Mouse (Mus musculus): Measurements from ENCODE around the gene Snorc. TPM values are rescaled to one million over a fixed set of nuclear protein-coding genes. Genes with fewer than 3 reads are reported as not detected.

Snorc gene
- polyA plus RNA-seq, 1 experiment from 2014 or later, result 0.84 TPM

GRCm38 (mm10) chr1:87475076-87475895 is 5.2 kb downstream of the Snorc start:
- Histone ChIP-seq H3K36me3 (no peaks in the 10 kb centered on the region), H3K9me3 (no peaks in the 10 kb centered on the region), H3K4me1 (replicated peaks) (peaks cover 10% of the 10 kb centered on the region), H3K27ac (replicated peaks) (no peak overlapping the region), H3K4me2 (peak overlapping the region; percentile 97), H3K9ac (peak overlapping the region; percentile 51), H3K4me3 (peak overlapping the region; percentile 43), H3K27me3 (peaks cover 17% of the 10 kb centered on the region; the same call in 1 of the 2 replicates)
- peak; percentile 45 for ATAC-seq (ENCODE audit: low FRiP score, low read depth)
- WGBS, result 1% methylated on average over 41 of the region's 42 CpGs

GRCm38 (mm10) chr1:87482546-87482945 is 12.5 kb downstream of the Snorc start:
- Histone ChIP-seq H3K27ac (replicated peaks) (no peak overlapping the region), H3K4me2 (no peak overlapping the region), H3K4me1 (replicated peaks) (no peaks in the 10 kb centered on the region), H3K27me3 (no peaks in the 10 kb centered on the region), H3K4me3 (no peak overlapping the region), H3K9ac (no peak overlapping the region), H3K9me3 (no peaks in the 10 kb centered on the region), H3K36me3 (no peaks in the 10 kb centered on the region)
- 88% methylated on average over 4 of the region's 4 CpGs for WGBS
- no peak for ATAC-seq (ENCODE audit: low FRiP score, low read depth)

- no peak overlapping the region for H3K9ac ChIP-seq
- H3K4me1 ChIP-seq (replicated peaks), result no peaks in the 10 kb centered on the region
- H3K27me3 ChIP-seq, result no peaks in the 10 kb centered on the region
- no peak for ATAC-seq (ENCODE audit: low FRiP score, low read depth)
- H3K4me3 ChIP-seq, result no peak overlapping the region
- 0 out of 2 replicates have a peak, but pooled peaks cover 5% of the 10 kb centered on the region for H3K36me3 ChIP-seq
- no peak overlapping the region for H3K4me2 ChIP-seq
- H3K27ac ChIP-seq (replicated peaks), result no peak overlapping the region
- 67% methylated on average over 6 of the region's 6 CpGs for WGBS
- H3K9me3 ChIP-seq, result no peaks in the 10 kb centered on the region
Observed at GRCm38 (mm10) chr1:87486386-87486785, 16.3 kb downstream of the Snorc start.

DNA sequence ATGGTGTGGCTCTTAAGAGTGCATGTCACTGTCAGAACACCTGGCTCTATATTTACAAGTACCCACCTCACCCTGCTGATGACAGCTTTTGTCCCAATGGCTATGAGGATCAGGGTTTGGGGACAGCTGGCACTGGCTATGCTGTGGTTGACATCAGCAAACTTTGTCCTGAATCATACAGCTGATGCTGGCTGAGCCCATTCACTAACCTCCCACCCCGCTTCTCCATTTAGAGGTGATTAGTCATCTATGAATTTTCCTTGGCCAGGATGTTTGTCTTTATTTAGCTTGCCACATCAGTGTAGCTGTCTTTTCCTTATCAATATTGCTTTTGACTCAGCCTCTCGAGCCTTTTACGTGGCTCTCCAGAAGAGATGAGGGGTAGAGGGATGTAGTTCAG is 22.2 kb downstream of the Snorc start:
- H3K27me3 ChIP-seq, result no peaks in the 10 kb centered on the region
- H3K36me3 ChIP-seq, result 0 out of 2 replicates have a peak, but pooled peaks cover 5% of the 10 kb centered on the region
- no peak overlapping the region for H3K27ac ChIP-seq (replicated peaks)
- no peaks in the 10 kb centered on the region for H3K9me3 ChIP-seq
- no peak overlapping the region for H3K4me3 ChIP-seq
- ATAC-seq (ENCODE audit: low FRiP score, low read depth), result no peak
- H3K9ac ChIP-seq, result no peak overlapping the region
- H3K4me2 ChIP-seq, result no peak overlapping the region
- 82% methylated on average over 3 of the region's 3 CpGs for WGBS
- no peaks in the 10 kb centered on the region for H3K4me1 ChIP-seq (replicated peaks)

DNA sequence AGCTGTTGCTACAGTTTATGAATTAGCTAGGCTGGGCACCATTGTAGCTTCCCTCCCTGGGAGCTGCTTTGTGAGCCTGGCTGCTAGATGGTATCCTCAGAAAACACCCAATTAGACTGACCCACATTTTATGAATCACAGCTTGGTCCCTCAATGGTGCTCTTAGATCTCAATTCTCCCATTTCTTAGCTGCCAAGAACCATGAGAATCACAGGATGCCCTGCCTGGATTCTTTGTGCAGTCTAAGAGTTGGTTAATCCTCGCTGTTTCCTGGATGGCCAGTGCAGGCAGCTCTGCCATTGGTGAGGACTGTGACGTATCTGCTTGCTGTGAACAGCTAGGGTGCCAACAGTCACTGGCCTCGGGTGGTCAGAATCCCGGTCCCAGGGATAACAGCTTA is 23.5 kb downstream of the Snorc start:
- no peak overlapping the region for H3K27ac ChIP-seq (replicated peaks)
- WGBS, result 87% methylated on average over 4 of the region's 4 CpGs

DNA sequence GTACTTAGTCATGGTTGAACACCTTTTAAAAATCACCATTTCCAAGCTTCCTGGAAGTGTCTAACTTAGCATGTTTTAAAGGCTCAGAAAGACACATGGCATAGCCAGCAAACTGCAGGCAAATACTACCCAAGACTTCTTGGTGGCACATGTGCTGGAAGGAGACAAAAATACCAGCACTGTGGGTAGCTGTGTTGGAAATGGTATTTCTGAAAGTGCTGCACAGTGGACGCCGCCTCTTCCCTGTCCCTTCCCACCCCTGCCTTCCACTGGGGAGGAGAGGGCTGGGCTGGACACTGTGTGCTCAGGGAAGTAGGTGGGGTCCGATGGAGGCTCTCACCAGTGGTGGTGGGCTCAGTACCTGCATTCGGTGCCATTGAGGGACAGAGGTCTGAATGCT is 35.5 kb downstream of the Snorc start:
- Histone ChIP-seq H3K4me3 (no peak overlapping the region), H3K27ac (replicated peaks) (no peak overlapping the region), H3K4me1 (replicated peaks) (peaks cover 13% of the 10 kb centered on the region), H3K9ac (no peak overlapping the region), H3K4me2 (no peak overlapping the region), H3K27me3 (peaks cover 16% of the 10 kb centered on the region; the same call in 1 of the 2 replicates), H3K36me3 (no peaks in the 10 kb centered on the region), H3K9me3 (no peaks in the 10 kb centered on the region)
- WGBS, result 100% methylated on average over 4 of the region's 4 CpGs
- ATAC-seq (ENCODE audit: low FRiP score, low read depth), result no peak

More for the DNA sequence above, 23.5 kb downstream of the Snorc start:
- Histone ChIP-seq H3K36me3 (no peaks in the 10 kb centered on the region), H3K4me2 (no peak overlapping the region), H3K27me3 (no peaks in the 10 kb centered on the region), H3K9me3 (no peaks in the 10 kb centered on the region), H3K4me3 (no peak overlapping the region), H3K9ac (no peak overlapping the region), H3K4me1 (replicated peaks) (no peaks in the 10 kb centered on the region)
- ATAC-seq (ENCODE audit: low FRiP score, low read depth), result no peak

DNA sequence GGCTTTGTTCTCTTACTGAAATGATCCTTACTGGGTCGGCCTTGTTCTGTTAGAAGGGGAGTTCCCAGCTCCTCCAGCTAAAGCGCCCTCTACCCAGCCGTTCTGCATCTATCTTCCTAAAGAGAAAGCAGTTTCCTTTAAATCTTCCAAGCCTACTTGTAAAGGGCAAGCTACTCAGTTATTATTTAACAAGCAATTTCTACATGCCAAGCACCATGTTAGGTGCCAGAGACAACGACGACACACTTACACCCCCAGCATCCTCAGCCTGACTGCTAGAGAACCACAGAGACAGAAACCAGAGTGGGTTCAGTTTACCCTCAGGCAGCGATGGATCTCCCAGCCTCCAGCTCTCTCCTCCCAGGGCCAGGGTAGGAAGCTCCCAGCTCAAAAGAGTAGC is 37.8 kb downstream of the Snorc start:
- H3K9me3 ChIP-seq, result no peaks in the 10 kb centered on the region
- H3K9ac ChIP-seq, result no peak overlapping the region
- WGBS, result 59% methylated on average over 6 of the region's 6 CpGs
- no peak overlapping the region for H3K4me2 ChIP-seq
- H3K4me3 ChIP-seq, result no peak overlapping the region
- no peaks in the 10 kb centered on the region for H3K36me3 ChIP-seq
- H3K27me3 ChIP-seq, result peaks cover 26% of the 10 kb centered on the region; the same call in 1 of the 2 replicates
- peaks cover 19% of the 10 kb centered on the region for H3K4me1 ChIP-seq (replicated peaks)
- no peak for ATAC-seq (ENCODE audit: low FRiP score, low read depth)
- no peak overlapping the region for H3K27ac ChIP-seq (replicated peaks)

GRCm38 (mm10) chr1:87508591-87509560 is 38.8 kb downstream of the Snorc start:
- Histone ChIP-seq H3K4me1 (replicated peaks) (peaks cover 19% of the 10 kb centered on the region), H3K4me3 (peak overlapping the region; percentile 60), H3K27ac (replicated peaks) (no peak overlapping the region), H3K27me3 (peaks cover 26% of the 10 kb centered on the region; the same call in 1 of the 2 replicates), H3K9me3 (no peaks in the 10 kb centered on the region), H3K4me2 (peak overlapping the region; percentile 87), H3K9ac (peak overlapping the region; percentile 54), H3K36me3 (no peaks in the 10 kb centered on the region)
- no peak for ATAC-seq (ENCODE audit: low FRiP score, low read depth)
- WGBS, result 19% methylated on average over 26 of the region's 26 CpGs

DNA sequence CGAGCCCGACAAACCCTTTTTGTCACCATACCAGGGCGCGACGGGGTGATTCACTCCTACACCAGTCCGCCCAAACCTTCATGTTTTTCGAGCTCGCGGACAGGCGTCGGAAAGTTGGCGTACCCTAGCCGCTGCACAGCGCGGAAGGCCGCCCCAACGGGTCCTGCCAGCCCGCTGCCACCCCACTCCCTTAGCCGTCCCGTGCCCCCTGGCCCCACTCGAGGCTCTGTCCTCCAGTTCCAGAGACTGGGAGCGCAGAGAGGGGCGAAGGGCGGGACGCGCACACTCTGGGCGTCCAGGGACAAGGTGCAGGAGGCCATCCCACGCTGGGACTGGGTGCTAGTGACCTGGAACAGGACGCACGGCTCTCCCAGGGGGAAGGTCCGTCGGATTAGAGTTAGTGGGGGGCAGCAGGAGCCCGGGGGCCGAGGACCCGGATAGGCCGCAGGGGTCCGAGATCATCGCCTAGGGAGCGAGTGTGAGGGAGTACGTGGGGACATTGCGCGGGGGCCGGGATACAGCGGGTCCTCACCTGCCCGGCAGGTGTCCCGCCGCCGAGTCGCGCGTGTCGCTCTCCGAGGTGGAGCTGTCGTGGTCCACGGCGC is 39.6 kb downstream of the Snorc start, which contains the start of gene Neu2:
Gene Neu2, plus strand, starts transcription at position 329 of the 605 bp plus-strand sequence.
- H3K36me3 ChIP-seq, result no peaks in the 10 kb centered on the region
- H3K9ac ChIP-seq, result peak within 1 kb of the TSS; percentile 54
- ATAC-seq (ENCODE audit: low FRiP score, low read depth), result peak; percentile 46
- no peaks in the 10 kb centered on the region for H3K9me3 ChIP-seq
- WGBS, result 1% methylated on average over 56 of the region's 56 CpGs
- H3K4me1 ChIP-seq (replicated peaks), result peaks cover 19% of the 10 kb centered on the region
- H3K27ac ChIP-seq (replicated peaks), result 0 out of 2 replicates have a peak within 1 kb of the TSS, but pooled peaks have one; percentile 37
- peaks cover 26% of the 10 kb centered on the region; the same call in 1 of the 2 replicates for H3K27me3 ChIP-seq
- H3K4me2 ChIP-seq, result peak within 1 kb of the TSS; percentile 87
- peak within 1 kb of the TSS; percentile 60 for H3K4me3 ChIP-seq

DNA sequence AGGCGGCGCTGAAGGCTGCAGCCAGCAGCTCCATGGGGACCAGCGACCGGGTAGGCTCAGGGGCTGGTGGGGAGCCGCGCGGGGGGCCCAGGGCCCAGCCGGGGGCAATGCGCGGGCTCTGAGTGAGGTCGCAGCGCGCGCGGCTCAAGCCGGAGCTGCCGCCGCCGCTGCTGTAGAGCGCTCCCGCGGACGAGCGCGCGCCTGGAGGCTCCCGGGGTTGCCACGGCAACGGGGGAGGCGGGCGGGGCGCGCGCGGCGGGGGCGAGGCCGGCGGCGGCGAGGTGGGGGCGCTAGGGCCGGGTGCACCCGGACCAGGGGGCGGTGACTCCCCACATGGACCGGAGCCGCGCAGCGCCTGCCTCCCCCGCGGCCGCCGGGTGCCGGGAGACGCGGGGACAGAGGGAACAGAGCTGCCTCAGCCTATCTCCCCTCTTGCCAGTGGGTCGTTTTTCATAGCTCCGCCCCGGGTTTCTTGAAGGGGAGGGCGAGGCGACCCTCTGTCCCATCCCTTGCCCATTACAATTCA is 40.2 kb downstream of the Snorc start:
- WGBS, result 0% methylated on average over 27 of the region's 61 CpGs
- H3K9me3 ChIP-seq, result no peaks in the 10 kb centered on the region
- 0 out of 2 replicates have a peak overlapping the region, but pooled peaks have one; percentile 37 for H3K27ac ChIP-seq (replicated peaks)
- ATAC-seq (ENCODE audit: low FRiP score, low read depth), result peak; percentile 89
- H3K9ac ChIP-seq, result peak overlapping the region; percentile 54
- H3K36me3 ChIP-seq, result no peaks in the 10 kb centered on the region
- H3K4me3 ChIP-seq, result peak overlapping the region; percentile 60
- H3K4me1 ChIP-seq (replicated peaks), result peaks cover 19% of the 10 kb centered on the region
- H3K27me3 ChIP-seq, result peaks cover 26% of the 10 kb centered on the region; the same call in 1 of the 2 replicates
- H3K4me2 ChIP-seq, result peak overlapping the region; percentile 87

- H3K9ac ChIP-seq, result no peak overlapping the region
- ATAC-seq (ENCODE audit: low FRiP score, low read depth), result no peak
- peaks cover 19% of the 10 kb centered on the region for H3K4me1 ChIP-seq (replicated peaks)
Observed at GRCm38 (mm10) chr1:87510845-87511244, 40.8 kb downstream of the Snorc start.

More at GRCm38 (mm10) chr1:87510845-87511244, 40.8 kb downstream of the Snorc start:
- Histone ChIP-seq H3K27ac (replicated peaks) (no peak overlapping the region), H3K4me2 (peak overlapping the region; percentile 87), H3K4me3 (peak overlapping the region; percentile 60), H3K36me3 (no peaks in the 10 kb centered on the region), H3K27me3 (peaks cover 26% of the 10 kb centered on the region; the same call in 1 of the 2 replicates), H3K9me3 (no peaks in the 10 kb centered on the region)
- 18% methylated on average over 5 of the region's 5 CpGs for WGBS
